Mouse (Mus musculus): Measurements from ENCODE around the gene Wasl. TPM values are rescaled to one million over a fixed set of nuclear protein-coding genes. Genes with fewer than 3 reads are reported as not detected.

Wasl gene
- total RNA-seq (2014; rRNA removed) (21.4 and 26.2 TPM in 2 replicates), polyA plus RNA-seq (2015; fragmentation: Nextera tagmentation; extraction: Ambion mirVana) (46.8 and 55.2 TPM in 2 replicates)

DNA sequence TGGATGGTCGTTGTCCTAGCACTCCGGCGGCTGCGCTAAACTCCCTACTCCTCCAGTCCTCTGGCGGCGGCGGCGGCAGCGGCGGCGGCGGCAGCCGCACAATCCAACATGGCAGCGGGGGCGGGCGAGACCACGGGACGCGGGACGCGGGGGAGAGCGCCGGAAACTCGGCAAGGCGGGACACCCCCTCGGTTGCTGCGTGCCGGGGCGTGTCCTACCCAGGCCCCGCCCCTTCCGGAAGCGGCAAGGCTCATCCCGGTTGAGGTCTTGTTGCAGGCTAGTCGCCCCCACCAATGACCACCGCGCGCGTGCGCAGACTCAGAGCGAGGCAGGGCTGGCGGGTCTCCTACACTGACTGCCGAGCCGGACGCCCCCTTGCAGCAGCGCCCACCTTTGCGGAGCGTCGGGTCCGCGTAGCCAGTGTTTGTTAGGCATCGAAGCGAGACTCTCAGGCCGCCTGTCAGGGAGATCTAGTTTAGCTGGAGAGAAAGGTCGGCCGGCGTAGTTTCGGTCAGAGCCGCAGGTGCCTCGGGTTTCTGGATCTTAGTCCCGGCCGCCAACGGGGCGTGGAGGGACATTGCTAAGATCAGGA, at the start of gene Wasl:
TSS of gene Wasl (minus strand) at position 143 of the 592 bp plus-strand sequence.
- H3K4me3 ChIP-seq (ENCODE audit: low read depth, low read length) = peak within 1 kb of the TSS; percentile 97
- ATAC-seq (ENCODE audit: low FRiP score) (peak; percentile 99), DNase-seq (ENCODE audit: low spot score) (peak; percentile 98)
- H3K27ac ChIP-seq (ENCODE audit: low read depth, low read length) = peak within 1 kb of the TSS; percentile 94
- H3K27me3 ChIP-seq (ENCODE audit: insufficient read depth, low read length) = no peaks in the 10 kb centered on the region
- H3K9ac ChIP-seq (replicated peaks; ENCODE audit: low read length, poor library complexity, severe bottlenecking) = peak within 1 kb of the TSS; percentile 91
- peak; percentile 56 for TF ChIP-seq CTCF (IDR thresholded peaks at IDR 0.05)
- H3K4me2 ChIP-seq (ENCODE audit: low read depth, low read length, poor library complexity, severe bottlenecking) = peak within 1 kb of the TSS; percentile 93
- peaks cover 12% of the 10 kb centered on the region; the same call in 1 of the 2 replicates for H3K4me1 ChIP-seq (ENCODE audit: insufficient read depth, low read length)
- WGBS = 1% methylated on average over 46 of the region's 63 CpGs
- no peaks in the 10 kb centered on the region for H3K36me3 ChIP-seq (ENCODE audit: insufficient read depth, low read length)
- H3K9me3 ChIP-seq (ENCODE audit: low read length) = no peaks in the 10 kb centered on the region

GRCm38 (mm10) chr6:24707499-24707898, 42.7 kb upstream of the Wasl start:
- no peak for ATAC-seq (ENCODE audit: low FRiP score)
- no peak for TF ChIP-seq CTCF (IDR thresholded peaks at IDR 0.05)

DNA sequence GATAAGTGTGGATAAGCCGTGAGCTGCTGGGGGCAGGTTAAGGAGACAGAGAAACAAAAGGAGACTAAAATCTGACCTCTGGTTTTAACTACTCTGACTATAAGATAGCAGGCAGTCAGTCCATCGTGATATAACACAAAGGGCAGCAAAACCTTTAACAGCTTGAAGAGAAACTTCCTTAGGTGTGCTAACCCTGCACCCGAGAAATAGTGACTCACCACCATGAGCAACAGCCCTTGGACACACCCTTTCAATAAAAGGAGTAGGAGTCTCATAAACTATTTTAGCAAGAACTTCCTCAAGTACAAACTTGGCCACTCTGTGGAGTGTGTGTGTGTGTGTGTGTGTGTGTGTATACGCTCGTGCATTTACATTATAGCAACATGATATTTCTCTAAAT, 42.3 kb upstream of the Wasl start:
- ATAC-seq (ENCODE audit: low FRiP score) (no peak), DNase-seq (ENCODE audit: low spot score) (no peak)
- no peak overlapping the region for H3K4me3 ChIP-seq (ENCODE audit: low read depth, low read length)
- H3K4me2 ChIP-seq (ENCODE audit: low read depth, low read length, poor library complexity, severe bottlenecking) = no peak overlapping the region
- no peaks in the 10 kb centered on the region for H3K27me3 ChIP-seq (ENCODE audit: insufficient read depth, low read length)
- no peak overlapping the region for H3K27ac ChIP-seq (ENCODE audit: low read depth, low read length)
- H3K9me3 ChIP-seq (ENCODE audit: low read length) = no peaks in the 10 kb centered on the region
- no peaks in the 10 kb centered on the region for H3K4me1 ChIP-seq (ENCODE audit: insufficient read depth, low read length)
- H3K9ac ChIP-seq (replicated peaks; ENCODE audit: low read length, poor library complexity, severe bottlenecking) = no peak overlapping the region
- 83% methylated on average over 5 of the region's 5 CpGs for WGBS
- no peaks in the 10 kb centered on the region for H3K36me3 ChIP-seq (ENCODE audit: insufficient read depth, low read length)
- TF ChIP-seq CTCF (IDR thresholded peaks at IDR 0.05) = no peak

More at GRCm38 (mm10) chr6:24707499-24707898, 42.7 kb upstream of the Wasl start:
- Histone ChIP-seq H3K4me1 (ENCODE audit: insufficient read depth, low read length) (no peaks in the 10 kb centered on the region), H3K9me3 (ENCODE audit: low read length) (no peaks in the 10 kb centered on the region), H3K4me3 (ENCODE audit: low read depth, low read length) (no peak overlapping the region), H3K4me2 (ENCODE audit: low read depth, low read length, poor library complexity, severe bottlenecking) (no peak overlapping the region), H3K36me3 (ENCODE audit: insufficient read depth, low read length) (no peaks in the 10 kb centered on the region), H3K27me3 (ENCODE audit: insufficient read depth, low read length) (no peaks in the 10 kb centered on the region), H3K9ac (replicated peaks; ENCODE audit: low read length, poor library complexity, severe bottlenecking) (no peak overlapping the region), H3K27ac (ENCODE audit: low read depth, low read length) (no peak overlapping the region)
- no peak for DNase-seq (ENCODE audit: low spot score)
- 78% methylated on average over 2 of the region's 2 CpGs for WGBS

DNA sequence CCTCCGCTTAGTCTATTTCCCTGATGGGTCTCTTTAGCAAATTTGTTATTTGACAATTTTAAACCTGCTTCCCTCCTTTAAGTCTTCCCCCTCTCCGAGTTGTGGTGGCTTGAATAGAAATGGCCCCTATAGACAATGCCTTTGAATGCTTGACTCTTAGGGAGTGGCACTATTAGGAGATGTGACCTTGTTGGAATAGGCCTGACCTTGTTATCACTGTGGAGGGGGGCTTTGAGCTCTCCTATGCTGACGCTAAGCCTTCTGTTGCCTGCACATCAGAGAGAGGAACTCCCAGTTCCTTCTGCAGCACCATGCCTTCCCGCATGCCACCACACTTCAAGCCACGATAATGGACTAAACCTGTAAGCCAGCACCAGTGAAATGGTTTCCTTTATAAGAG, 32.4 kb upstream of the Wasl start:
- Histone ChIP-seq H3K9me3 (ENCODE audit: low read length) (no peaks in the 10 kb centered on the region), H3K27me3 (ENCODE audit: insufficient read depth, low read length) (no peaks in the 10 kb centered on the region), H3K27ac (ENCODE audit: low read depth, low read length) (no peak overlapping the region), H3K4me1 (ENCODE audit: insufficient read depth, low read length) (no peaks in the 10 kb centered on the region), H3K4me2 (ENCODE audit: low read depth, low read length, poor library complexity, severe bottlenecking) (no peak overlapping the region), H3K9ac (replicated peaks; ENCODE audit: low read length, poor library complexity, severe bottlenecking) (no peak overlapping the region), H3K4me3 (ENCODE audit: low read depth, low read length) (no peak overlapping the region), H3K36me3 (ENCODE audit: insufficient read depth, low read length) (no peaks in the 10 kb centered on the region)
- TF ChIP-seq CTCF (IDR thresholded peaks at IDR 0.05) = no peak
- ATAC-seq (ENCODE audit: low FRiP score) = no peak
- WGBS = 86% methylated on average over 5 of the region's 5 CpGs
- DNase-seq (ENCODE audit: low spot score) = no peak

- Histone ChIP-seq H3K4me2 (ENCODE audit: low read depth, low read length, poor library complexity, severe bottlenecking) (no peak overlapping the region), H3K4me3 (ENCODE audit: low read depth, low read length) (no peak overlapping the region), H3K36me3 (ENCODE audit: insufficient read depth, low read length) (no peaks in the 10 kb centered on the region), H3K27ac (ENCODE audit: low read depth, low read length) (no peak overlapping the region), H3K27me3 (ENCODE audit: insufficient read depth, low read length) (no peaks in the 10 kb centered on the region), H3K9ac (replicated peaks; ENCODE audit: low read length, poor library complexity, severe bottlenecking) (no peak overlapping the region), H3K4me1 (ENCODE audit: insufficient read depth, low read length) (no peaks in the 10 kb centered on the region), H3K9me3 (ENCODE audit: low read length) (no peaks in the 10 kb centered on the region)
- WGBS = 91% methylated on average over 4 of the region's 4 CpGs
- DNase-seq (ENCODE audit: low spot score) = no peak
- no peak for TF ChIP-seq CTCF (IDR thresholded peaks at IDR 0.05)
- ATAC-seq (ENCODE audit: low FRiP score) = no peak
These were observed 31.3 kb upstream of the Wasl start for GRCm38 (mm10) chr6:24696117-24696516.

GRCm38 (mm10) chr6:24694455-24695410, 29.9 kb upstream of the Wasl start:
- H3K27me3 ChIP-seq (ENCODE audit: insufficient read depth, low read length) = no peaks in the 10 kb centered on the region
- no peaks in the 10 kb centered on the region for H3K4me1 ChIP-seq (ENCODE audit: insufficient read depth, low read length)
- no peak overlapping the region for H3K9ac ChIP-seq (replicated peaks; ENCODE audit: low read length, poor library complexity, severe bottlenecking)
- DNase-seq (ENCODE audit: low spot score) (no peak), ATAC-seq (ENCODE audit: low FRiP score) (no peak)
- TF ChIP-seq CTCF (IDR thresholded peaks at IDR 0.05) = no peak
- no peaks in the 10 kb centered on the region for H3K36me3 ChIP-seq (ENCODE audit: insufficient read depth, low read length)
- H3K4me2 ChIP-seq (ENCODE audit: low read depth, low read length, poor library complexity, severe bottlenecking) = no peak overlapping the region
- no peak overlapping the region for H3K27ac ChIP-seq (ENCODE audit: low read depth, low read length)
- no peak overlapping the region for H3K4me3 ChIP-seq (ENCODE audit: low read depth, low read length)
- WGBS = 87% methylated on average over 11 of the region's 11 CpGs
- H3K9me3 ChIP-seq (ENCODE audit: low read length) = no peaks in the 10 kb centered on the region
